Mouse (Mus musculus) CD4-positive, CD25-positive, alpha-beta regulatory T cell, adult 2 months (primary cell): ENCODE data around the gene Cabp2.
"Not testable (repeated sequence)": the region's sequence is repeated elsewhere in the genome, so short reads cannot be mapped to it uniquely, and the experiment has no call there.

ENCODE experiments used
- DNase-seq: peaks from one replicate; pipeline ENCODE4 v3.0.0-alpha.2; 2012; ENCODE audit warnings: low read depth, low spot score

Cabp2 gene

DNA sequence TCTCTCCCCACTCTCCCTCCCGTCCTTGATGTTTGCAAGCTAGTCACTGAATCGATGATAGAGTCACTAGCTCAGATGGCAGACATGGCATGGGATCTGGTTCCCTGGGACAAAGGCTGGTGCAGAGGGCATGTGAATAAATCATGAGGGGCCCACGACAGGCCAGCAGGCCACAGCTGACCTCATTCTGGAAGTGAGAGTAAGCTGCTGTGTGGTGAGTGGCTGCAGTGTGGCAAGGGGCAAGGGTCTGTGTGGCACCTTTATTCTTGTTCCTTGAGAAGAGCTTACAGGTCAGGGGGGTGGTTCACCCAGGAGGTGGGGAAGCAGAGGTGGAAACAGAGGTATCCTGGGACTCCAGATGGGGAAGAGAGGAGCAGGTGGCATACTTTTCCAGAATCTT, at the start of gene Cabp2:
TSS of gene Cabp2 (plus strand) at position 185 of the 400 bp plus-strand sequence.
- no peak for DNase-seq

DNA sequence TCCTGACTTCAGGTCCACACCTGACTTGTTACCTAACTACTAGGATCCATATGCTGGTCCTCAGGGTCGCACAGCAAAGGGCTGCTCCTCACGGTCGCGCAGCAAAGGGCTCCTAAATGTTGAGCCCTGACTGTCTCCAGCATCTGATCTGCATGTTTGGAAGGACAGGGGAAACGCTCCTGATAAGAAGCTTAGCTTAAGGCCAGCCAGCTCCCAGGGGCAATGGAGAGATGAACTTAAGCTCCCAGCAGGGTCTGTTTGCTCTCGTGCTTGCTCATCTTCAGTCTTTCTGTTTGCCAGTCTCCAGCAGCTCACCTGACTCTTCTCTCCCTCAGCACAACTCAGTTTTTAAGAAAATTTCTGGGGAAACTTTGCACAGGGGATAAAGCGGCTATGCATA, 48.7 kb upstream of the Cabp2 start:
- no peak for DNase-seq

DNA sequence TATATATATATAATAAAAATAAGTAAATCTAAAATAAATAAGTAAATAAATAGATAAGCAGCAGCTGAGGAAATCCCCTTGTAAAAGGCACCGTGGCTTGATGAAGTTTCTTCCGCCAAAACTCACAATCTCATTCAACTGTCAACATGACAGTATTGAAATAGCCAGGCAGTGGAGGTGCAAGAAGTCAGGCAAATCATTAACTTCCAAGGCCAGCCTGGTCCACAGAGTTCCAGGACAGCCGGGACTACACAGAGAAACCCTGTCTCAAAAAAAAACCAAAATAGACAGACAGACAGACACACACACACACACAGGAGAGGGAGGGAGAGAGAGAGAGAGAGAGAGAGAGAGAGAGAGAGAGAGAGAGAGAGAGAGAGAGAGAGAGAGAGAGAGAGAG, 48.1 kb upstream of the Cabp2 start:
- DNase-seq, result no peak

DNA sequence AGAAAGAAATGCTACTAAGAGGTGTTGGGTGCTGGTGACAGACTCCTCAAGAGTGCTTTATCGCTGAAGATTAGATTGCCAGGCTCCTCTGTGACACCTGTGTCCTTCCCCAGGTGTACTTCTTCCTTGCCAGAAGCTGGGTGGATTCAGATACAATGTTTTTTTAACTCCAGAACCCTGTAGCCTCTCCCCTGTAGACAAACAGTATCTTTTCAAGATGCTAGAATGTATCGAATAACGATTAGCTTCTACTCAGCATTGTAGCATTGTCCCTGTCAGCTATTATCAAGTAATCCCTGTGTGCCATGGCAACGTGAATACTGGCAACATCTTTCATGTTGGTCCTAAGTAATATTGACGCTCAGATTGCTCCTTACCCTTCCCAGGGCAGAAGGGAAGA, 47.6 kb upstream of the Cabp2 start:
- DNase-seq, result no peak

DNA sequence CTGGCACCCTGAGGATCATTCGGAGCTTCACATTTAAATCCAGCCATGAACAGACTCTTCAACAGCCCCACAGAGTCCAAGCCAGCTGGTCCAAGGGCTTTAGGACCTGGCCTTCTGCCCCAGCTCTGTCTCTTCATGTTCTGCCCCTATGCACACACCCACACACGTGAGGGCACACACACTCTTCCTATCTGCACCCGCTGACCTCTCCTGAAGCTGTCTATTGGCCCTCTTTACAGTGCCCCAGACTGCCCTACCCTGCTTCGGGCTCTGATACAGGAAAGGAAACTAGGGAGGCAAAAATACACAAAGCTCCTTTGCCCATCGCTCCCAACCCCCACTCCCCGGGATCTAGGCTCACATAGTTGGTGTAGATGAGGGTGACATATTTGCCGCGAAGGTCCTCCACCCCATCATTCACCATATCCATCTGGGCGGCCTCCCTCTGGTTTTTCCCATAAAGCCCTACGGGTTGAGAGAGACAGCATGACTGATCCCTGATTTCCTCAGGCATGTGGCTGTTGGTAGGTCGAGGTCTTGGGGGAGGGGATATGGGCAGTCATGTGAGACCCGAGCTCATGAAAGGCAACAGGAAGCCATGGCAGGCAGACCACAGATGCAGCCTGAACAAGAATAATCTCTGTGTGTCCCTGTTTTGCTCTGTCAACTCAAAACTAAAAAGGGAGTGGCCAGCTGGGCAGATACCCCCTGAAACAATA, 44.9 kb upstream of the Cabp2 start:
- DNase-seq, result no peak

DNA sequence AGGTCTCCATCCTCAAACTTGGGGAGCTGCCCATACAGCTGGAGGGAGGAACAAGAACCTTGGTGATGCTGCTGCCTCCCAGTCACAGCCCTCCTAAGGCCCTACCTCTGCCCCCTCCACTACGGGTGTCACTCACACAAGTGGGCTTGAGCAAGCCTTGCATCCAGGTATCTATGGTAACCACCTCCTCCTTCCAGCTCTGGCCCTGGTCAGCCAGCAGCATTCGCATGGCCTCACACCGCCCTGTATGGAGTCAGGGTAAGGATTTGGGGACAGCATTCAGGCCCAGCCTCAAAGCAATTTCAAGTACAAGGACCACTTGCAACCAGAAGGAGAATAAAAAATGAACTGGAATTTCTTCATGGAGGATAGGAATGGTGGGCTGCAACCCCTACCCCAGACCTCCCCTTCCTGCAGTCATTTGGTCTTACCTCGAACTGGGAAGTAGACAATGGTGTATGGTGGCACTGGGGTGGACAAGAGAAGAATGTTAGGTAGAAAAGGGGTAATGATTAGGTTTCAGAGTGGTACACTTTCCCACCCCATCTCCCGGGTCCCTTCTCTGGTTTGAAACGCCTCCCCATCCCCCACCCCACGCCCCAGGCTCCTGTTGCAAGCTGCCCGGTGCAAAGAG, 44.1 kb upstream of the Cabp2 start:
- DNase-seq, result not testable (repeated sequence)

DNA sequence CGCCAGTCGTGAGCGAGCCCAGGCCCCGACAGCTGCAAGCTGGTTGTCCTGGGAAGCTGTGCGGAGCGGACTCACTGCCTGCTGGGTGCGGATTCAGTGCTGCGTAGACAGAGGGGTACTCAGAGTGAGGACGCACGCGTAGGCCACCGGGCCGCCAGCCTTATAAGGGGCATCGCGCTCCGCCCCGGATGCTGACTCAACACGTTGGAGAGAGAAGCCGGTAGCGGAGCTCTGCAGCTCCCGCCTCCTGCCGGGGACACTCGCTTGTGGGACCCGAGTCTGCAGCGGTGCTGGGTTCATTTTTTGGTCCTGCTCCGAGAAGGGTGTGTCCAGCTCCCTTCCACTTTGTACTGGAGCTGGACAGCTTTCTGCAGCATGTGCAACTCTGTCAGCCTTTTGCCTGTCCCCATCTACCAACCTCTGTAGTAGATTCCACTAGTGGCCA, 43.6 kb upstream of the Cabp2 start, which contains the start of gene Gstp1:
TSS of gene Gstp1 (minus strand) at position 198 of the 445 bp plus-strand sequence.
- DNase-seq, result peak; percentile 91

DNA sequence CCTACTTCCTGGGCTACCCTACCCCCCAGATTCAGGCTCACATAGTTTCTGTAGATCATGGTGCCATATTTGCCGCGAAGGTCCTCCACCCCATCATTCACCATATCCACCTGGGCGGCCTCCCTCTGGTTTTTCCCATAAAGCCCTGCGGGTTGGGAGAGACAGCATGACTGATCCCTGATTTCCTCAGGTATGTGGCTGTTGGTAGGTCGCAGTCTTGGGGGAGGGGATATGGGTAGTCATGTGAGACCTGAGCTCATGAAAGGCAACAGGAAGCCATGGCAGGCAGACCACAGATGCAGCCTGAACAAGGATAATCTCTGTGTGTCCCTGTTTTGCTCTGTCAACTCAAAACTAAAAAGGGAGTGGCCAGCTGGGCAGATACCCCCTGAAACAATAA, 40.4 kb upstream of the Cabp2 start:
- not testable (repeated sequence) for DNase-seq

DNA sequence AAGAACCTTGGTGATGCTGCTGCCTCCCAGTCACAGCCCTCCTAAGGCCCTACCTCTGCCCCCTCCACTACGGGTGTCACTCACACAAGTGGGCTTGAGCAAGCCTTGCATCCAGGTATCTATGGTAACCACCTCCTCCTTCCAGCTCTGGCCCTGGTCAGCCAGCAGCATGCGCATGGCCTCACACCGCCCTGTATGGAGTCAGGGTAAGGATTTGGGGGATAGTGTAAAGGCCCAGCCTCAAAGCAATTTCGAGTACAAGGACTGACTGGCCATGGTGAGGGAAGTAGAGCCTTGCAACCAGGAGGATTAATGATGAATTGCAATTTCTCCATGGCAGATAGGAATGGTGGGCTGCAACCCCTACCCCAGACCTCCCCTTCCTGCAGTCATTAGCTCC, 39.9 kb upstream of the Cabp2 start:
- DNase-seq, result not testable (repeated sequence)

DNA sequence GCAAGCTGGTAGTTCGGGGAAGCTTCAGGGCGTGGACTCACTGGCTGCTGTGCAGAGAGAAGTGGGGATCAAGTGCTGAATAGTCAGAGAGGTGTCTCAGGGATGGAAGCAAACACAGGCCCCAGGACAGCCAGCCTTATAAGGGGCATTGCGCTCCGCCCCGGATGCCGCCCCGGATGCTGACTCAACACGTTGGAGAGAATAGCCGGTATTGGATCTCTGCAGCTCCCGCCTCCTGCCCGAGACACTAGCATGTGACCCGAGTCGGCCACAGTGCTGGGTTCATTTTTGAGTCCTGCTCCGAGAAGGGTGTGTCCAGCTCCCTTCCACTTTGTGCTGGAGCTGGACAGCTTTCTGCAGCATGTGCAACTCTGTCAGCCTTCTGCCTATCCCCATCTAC, 39.3 kb upstream of the Cabp2 start:
- no peak for DNase-seq

DNA sequence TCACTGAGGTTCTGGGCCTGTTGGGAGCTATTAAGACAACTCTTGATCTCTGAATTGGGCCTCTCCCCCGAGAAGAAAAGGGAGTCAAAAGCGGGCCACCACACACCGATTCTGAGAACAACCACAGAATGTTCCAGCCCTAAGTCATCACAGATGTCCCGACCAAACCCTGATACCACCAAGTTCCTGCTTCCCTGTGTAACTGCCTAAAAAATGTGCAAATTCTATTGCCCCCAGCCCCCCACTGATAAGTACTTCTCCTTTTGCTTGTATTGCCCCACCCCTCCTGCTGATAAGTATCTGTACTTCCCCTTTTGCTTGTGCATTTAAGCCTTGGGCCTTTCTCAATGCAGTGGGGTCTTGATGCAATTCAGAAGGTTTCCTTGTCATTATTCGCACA, 37.3 kb upstream of the Cabp2 start:
- DNase-seq, result not testable (repeated sequence)

DNA sequence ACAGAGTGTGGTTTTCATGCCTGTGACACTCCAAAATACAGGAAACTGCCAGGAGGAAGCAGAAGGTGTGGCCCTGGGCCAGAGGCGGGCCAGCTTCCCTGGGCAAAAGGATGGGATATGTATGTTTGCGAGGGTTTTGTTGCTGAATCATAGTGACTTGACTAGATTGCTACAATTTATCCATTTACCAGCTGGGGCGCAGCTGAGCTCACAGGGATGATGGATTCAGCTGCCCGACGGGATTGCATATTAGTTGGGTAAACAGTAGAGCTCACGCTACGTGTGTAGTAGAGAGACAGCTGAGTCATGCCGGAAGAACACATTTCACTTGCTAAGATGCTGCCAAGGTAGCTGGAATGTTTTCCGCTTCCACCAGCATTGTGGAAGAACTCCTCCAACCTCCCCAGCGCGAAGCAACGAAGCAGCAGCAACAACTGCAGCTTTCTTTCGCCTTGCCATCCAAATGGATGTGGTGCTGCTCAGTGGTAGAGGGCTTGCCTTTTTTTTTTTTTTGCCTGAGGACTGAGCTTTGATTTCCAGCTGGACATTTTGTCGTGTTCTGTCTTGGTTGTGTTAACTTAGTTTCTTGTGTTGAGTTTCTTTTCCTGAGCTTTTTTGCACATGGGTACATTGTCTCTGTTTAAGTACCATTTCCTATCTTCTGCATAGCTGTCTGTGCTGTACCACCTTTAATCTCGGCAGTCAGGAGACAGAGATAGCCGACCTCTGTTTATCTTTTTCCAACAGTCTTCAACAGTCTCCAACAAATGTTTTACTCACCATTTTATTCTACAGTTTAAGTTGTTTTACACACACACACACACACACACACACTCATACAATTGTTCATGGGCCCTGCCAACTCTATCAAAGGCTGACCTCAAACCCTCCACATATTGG, 35.2 kb upstream of the Cabp2 start, which contains the start of gene Gstp2:
TSS of gene Gstp2 (minus strand) at position 58 of the 900 bp plus-strand sequence.
- no peak for DNase-seq

DNA sequence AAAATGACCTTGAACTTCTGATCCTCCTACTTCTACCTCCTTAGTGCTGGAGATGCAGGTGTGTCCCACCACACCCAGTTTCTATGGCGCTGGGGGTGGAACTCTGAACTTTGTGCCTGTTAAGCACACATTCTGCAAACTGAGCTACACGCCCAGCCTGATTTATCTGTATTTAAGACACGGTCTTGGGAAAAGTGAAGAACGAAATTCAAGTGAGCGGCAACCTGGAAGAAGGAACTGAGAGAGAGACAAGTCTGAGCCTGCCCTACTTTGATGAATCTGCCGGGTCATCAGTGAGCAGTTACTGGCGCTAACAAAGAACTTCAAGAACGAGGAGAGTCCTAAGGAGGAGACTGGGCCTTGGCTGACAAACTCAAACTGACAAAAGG, 34.5 kb upstream of the Cabp2 start:
- DNase-seq, result no peak

DNA sequence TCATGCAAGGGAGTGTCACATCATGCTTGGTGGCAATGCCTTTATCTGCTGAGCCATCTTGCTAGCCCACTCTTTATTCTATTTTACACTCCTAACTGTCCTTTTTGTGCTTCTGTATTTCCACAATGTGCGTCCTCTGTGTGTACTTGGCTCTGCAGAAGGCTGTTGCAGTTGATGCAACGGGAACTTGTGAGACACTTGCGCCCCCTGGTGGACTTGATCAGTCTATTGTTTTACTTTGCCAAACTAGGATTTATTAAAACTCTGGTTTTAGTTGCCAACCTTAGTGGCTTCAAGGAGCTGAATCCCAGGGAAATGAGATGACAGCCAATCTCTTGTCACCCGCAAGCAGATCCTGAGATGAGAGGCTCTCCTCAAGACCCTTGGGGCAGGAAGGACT, 33.5 kb upstream of the Cabp2 start:
- DNase-seq, result peak; percentile 94

DNA sequence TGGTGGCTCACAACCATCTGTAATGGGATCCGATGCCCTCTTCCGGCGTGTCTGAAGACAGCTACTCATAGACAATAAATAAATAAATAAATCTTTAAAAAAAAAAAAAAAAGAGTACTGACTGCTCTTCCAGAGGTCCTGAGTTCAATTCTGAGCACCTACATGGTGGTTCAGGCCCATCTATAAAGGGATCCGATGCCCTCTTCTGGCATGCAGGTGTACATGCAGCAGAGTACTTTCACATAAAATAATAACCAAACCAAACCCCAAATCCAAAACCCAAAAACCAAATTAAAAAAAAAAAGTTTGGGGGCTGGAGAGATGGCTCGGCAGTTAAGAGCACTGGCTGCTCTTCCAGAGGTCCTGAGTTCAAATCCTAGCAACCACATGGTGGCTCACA, 32.3 kb upstream of the Cabp2 start:
- DNase-seq, result not testable (repeated sequence)

DNA sequence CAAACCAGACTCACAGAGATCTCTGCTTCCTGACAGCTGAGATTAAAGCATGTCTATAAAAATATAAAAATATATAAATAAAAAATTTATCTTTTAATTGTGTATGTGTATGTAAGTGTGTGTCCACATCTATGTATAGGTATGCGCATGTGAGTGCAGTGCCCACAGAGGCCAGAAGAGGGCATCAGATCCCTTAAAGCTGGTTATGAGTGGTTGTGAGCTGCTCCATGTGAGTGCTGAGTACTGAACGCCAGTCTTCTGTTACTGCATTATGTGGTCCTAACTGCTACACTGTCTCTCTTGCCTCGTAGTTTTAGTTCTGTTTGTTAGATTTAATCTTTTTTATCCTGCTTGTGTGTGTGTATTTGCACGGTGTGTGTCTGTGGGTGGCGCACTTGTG, 30.4 kb upstream of the Cabp2 start:
- peak; percentile 47 for DNase-seq

DNA sequence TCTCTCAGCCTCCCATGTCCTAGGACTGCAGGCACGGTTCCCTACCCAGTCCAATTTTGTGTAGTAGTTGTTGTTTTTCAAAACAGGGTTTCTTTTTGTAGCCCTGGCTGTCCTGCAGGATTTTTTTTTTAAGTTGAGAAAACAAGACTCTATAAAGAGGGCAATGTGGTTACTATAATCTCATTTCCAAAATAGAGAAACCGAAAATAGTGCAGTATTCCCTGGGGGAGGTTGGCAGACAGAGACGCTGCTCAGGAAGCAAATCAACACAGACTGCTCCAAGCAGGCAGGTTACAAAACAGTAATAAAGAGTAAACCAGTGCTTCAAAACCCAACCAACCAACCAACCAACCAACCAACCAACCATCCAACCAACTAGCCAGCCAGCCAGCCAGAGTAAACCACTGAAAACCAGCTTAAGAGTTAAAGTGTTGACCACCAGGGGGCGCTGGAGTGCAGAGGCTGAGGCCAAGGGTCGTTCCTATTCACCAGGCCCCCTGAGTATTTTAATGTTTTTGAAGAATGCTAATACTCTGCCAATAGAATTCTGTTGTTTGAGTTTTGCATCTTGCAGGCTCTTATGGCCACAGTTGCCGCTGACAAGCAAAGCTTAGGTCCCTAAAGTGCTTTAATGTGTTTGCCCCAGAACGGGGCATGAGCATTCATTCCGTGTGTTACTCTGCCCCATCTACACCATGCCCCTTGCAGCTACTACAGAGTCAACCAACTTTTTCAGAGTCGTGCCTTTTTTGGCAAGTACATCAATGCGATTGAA, 29.4 kb upstream of the Cabp2 start:
- peak; percentile 85 for DNase-seq

DNA sequence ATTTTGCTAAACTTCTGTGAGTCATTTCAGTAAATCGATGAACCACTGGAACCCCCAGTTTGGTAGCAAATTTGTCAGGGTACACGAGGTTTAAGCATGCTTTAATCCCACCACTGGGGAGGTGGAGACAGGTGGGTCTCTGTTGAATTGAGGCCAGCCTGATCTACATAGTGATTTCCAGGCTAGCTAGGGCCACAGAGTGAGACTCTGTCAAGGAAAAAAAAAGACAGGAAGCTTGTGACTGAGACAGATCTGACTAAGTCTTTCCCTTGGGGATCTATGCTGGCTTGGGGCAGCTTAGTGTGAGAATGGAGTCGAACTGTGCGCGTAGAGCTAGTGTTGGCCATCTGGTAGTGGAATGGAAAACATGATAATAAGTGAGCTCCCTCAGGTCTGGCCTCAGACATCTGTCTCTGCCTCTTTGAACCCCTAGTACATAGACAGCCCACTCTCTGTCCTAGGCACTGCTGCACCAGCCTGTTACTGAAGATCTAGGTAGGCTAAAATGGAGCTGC, 28.8 kb upstream of the Cabp2 start:
- DNase-seq, result peak; percentile 56

DNA sequence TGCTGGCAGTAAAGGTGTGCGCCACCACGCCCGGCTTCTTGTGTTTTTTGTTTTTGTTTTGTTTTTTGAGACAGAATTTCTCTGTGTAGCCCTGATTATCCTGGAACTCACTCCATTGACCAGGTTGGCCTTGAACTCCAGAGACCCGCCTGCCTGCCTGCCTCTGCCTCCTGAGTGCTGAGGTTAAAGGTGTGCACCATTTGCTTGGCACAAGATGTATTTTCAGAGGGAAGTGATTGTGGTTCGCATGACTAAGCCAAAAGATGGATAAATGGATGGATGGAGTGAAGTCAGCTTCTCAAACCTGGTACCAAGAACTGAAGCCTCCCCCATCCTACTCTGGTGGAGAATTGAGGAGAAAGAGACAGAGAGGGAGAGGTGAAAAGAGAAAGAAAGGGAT, 26.8 kb upstream of the Cabp2 start:
- DNase-seq, result no peak

DNA sequence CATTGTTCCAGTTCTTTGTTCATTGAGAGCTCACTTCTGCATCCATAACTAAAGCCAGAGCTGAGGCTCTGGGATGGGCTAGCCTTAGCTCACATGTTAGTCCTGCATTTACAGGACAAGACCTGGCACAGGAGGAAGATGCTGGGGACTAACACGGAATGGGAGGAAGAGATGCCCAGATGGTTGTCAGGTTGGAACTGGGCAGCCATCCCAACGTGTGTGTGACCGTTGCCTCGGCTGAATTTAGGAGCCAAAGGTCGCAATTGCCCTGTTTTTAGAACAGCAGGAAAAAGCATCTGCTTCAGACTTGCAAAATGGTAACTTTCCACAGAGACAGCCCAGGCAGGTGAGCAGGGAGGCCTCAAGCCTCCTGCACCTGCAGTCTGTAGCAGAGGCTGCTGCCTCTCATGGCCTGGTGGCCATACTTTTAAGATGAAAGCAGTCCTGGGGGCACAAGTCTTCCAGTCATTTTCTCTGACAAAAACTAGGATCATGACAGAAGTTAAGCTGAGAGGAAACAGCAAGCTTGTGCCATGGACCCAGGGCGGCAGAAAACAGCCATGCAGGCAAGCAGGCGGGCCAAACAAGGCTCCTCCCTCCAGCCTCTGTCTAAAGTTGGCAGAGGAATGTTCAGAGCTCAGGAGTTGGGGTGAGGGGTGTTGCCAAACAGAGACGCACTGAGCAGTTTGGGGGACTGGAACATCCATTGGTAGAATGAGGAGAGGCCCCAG, 26.0 kb upstream of the Cabp2 start:
- no peak for DNase-seq
